Mouse (Mus musculus) erythroid progenitor cell, adult 5-6 weeks (primary cell): ENCODE measurements around the gene Nfkbid. TPM values are rescaled to one million over a fixed set of nuclear protein-coding genes. Genes with fewer than 3 reads are reported as not detected.
"Not testable (repeated sequence)": the region's sequence is repeated elsewhere in the genome, so short reads cannot be mapped to it uniquely, and the experiment has no call there.

ENCODE experiments used
- ATAC-seq: replicated peaks from 2 replicates; pipeline ENCODE4 v1.8.0; 2016; ENCODE audit warnings: moderate number of reproducible peaks, mild to moderate bottlenecking, moderate TSS enrichment, inconsistent platforms; ENCODE audit not compliant: poor library complexity, low FRiP score, severe bottlenecking
- total RNA-seq, 2 experiments: library from RNA; stranded (forward) in 1 of 2; stranded (reverse) in 1 of 2; fragments of 150-400 nt in 1 of 2; fragments of 186-747, 209-891 nt in 1 of 2; gene quantifications; 2 replicates each; pipeline versions ENCODE4 v1.2.3 to v1.2.4; 2015 to 2017; ENCODE audit warnings: low replicate concordance in 2 of 2

The Nfkbid gene
- total RNA-seq, 2 experiments from 2014 or later = 4.1 to 20.1 TPM

DNA sequence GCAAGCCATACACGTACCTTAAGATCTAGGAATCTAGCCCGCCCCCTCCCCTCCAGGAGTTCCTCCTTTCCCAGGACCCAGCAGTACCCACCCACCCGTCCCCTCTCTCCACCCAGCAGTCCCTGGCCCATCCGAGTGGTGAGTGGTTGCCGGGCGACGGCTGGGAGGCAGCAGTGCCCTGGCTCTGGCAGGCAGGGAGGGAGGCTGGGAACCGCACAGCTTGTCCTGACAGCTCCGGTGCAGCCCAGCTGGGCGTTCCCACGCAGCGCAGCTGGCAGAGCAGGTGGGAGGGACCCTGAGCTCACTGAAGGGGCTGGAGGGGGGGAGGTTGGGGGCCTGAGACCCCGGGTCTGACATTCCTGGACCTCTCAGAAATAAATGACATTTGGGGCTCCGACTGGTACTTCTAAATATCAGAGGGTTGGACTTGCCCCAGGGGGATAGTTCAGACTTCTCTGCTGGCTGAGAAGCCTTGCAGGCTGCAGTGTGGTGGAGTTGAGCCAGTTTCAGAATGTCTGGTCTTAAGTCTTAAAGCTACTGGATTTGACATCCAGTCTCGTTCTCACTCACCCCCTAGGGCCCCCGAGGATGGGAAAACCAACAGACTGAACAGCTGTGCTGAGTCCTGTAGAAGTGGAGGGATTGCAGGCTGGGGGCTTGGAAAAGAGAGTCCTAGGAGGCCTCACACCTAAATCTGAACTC, 36.2 kb downstream of the Nfkbid start, which contains the start of the genes Kirrel2 and Nphs1:
Gene Kirrel2, minus strand, starts transcription at position 62 of the 702 bp plus-strand sequence.
Gene Nphs1, plus strand, starts transcription at position 687 of the 702 bp plus-strand sequence.
- ATAC-seq = no peak

DNA sequence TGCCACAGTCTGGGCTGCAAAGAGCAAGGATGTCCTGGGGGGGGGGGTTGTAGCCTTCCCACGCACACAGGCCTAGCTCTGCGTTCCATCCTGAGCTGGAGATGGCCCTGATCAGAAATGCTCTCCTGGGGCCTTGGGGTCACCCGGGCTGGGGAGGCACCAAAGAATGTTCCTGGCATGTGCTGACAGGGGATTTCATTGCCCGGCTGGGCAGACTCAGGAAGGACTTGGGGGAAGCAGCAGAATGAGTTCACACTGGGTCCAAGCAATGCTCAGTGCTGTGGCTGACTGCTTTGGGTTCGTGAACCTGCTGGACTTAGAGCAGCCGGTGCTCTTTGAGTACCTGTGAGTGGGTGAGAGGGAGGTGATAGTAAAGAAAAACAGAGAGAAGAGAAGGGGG, 38.0 kb downstream of the Nfkbid start:
- no peak for ATAC-seq

- ATAC-seq = no peak
Observed at GRCm38 (mm10) chr7:30463568-30463967, 42.0 kb downstream of the Nfkbid start.

- no peak for ATAC-seq
Observed at GRCm38 (mm10) chr7:30463996-30464395, 42.5 kb downstream of the Nfkbid start.

GRCm38 (mm10) chr7:30464816-30465300, 43.3 kb downstream of the Nfkbid start:
- ATAC-seq = no peak

- ATAC-seq = no peak
Observed at GRCm38 (mm10) chr7:30472411-30472810, 50.9 kb downstream of the Nfkbid start.

DNA sequence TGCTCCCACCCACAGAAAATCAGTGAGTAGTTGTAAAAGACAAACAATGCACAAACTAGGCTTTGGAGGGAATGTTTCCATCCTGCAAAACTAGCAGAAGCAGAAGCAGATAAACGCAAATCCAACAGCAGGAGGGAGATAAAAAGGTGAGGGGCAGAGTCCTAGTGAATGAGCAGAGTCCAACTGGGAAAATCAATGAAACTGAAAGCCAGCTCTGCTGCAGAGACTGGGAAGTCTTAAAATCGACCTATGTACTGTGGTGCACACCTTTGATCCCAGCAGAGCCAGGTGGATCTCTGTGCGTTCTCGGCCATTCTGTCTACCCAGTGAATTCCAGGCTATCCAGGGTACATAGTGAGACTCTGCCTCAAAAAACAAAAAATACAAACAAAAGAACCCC, 53.5 kb downstream of the Nfkbid start:
- no peak for ATAC-seq

DNA sequence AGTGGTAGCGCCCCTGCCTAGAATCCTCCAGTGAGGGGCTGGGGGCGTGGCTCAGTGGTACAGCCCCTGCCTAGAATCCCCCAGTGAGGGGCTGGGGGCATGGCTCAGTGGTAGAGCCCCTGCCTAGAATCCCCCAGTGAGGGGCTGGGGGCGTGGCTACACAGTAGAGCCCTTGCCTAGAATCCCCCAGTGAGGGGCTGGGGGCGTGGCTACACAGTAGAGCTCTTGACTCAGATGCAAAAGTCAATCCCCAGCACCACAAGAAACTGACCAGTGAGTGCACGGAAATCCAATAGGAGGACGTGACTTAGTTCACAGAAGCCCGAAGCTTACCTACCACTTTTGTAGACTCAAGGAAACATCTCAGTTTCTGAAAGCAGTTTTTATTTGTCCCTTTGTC, 54.6 kb downstream of the Nfkbid start:
- ATAC-seq = not testable (repeated sequence)

DNA sequence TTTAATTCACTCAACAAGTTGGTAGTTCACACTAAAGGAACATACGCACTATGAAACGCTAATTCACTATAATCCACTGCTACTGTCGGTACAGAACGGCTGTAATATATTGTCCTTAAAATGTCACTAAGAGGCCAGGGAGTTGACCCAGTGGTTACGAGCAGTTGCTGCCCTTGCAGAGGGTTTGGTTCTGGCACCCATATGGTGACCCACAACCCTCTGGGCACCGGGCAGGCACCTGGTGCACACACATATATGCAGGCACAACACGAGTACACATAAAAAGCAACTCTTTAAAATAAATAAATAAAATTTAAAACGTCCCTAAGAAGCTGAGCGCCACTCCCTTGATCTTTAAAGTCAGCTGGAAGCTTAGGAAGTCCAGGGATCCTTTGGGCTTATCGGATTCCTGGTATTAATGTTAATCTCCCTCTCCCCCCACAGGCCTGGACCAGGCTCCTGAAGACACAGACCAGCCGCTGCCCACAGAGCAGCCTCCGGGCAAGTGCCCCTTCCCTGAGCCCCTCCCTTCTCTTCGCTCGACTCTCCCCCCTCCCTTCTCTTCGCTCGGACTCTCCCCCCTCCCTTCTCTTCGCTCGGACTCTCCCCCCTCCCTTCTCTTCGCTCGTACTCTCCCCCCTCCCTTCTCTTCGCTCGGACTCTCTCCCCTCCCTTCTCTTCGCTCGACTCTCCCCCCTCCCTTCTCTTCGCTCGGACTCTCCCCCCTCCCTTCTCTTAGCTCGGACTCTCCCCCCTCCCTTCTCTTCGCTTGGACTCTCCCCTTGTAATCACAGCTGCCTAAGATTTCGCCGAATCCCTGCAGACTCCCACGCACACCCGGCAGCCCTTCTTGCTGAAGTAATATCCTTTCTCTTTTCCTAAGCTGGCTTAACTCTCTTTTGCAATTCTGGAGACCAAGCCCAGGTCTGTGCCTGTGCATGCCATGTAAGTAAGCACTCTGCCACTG, 56.2 kb downstream of the Nfkbid start:
- no peak for ATAC-seq

Other genes with a start within 250 kb of the Nfkbid start
Only the 30 nearest of the 35 such genes appear.
- gene Polr2i, start 189.8 kb upstream of the Nfkbid start, total RNA-seq (2015; ENCODE audit: low replicate concordance) = 18.4 and 35.0 TPM in 2 replicates
- 0.76 and 26.8 TPM in 2 replicates for gene Polr2i, start 189.8 kb upstream of the Nfkbid start, total RNA-seq (2017; ENCODE audit: low replicate concordance)
- gene Tbcb, start 189.5 kb upstream of the Nfkbid start, total RNA-seq (2015; ENCODE audit: low replicate concordance) = 10.9 and 33.9 TPM in 2 replicates
- 15.0 and 29.7 TPM in 2 replicates for gene Tbcb, start 189.5 kb upstream of the Nfkbid start, total RNA-seq (2017; ENCODE audit: low replicate concordance)
- gene Ovol3, start 186.0 kb upstream of the Nfkbid start, total RNA-seq (2015; ENCODE audit: low replicate concordance) = not detected in 2 replicates
- gene Ovol3, start 186.0 kb upstream of the Nfkbid start, total RNA-seq (2017; ENCODE audit: low replicate concordance) = not detected in 2 replicates
- gene Thap8, start 141.6 kb upstream of the Nfkbid start, total RNA-seq (2015; ENCODE audit: low replicate concordance) = not detected in 2 replicates
- not detected in 2 replicates for gene Thap8, start 141.6 kb upstream of the Nfkbid start, total RNA-seq (2017; ENCODE audit: low replicate concordance)
- gene Wdr62, start 141.3 kb upstream of the Nfkbid start, total RNA-seq (2015; ENCODE audit: low replicate concordance) = 42.8 and 71.4 TPM in 2 replicates
- gene Wdr62, start 141.3 kb upstream of the Nfkbid start, total RNA-seq (2017; ENCODE audit: low replicate concordance) = 26.2 and 31.1 TPM in 2 replicates
- not detected in 2 replicates for gene Clip3, start 130.0 kb upstream of the Nfkbid start, total RNA-seq (2015; ENCODE audit: low replicate concordance)
- gene Clip3, start 130.0 kb upstream of the Nfkbid start, total RNA-seq (2017; ENCODE audit: low replicate concordance) = not detected in 2 replicates
- 2.5 and 11.3 TPM in 2 replicates for gene Alkbh6, start 113.0 kb upstream of the Nfkbid start, total RNA-seq (2015; ENCODE audit: low replicate concordance)
- 4.2 TPM in 1 of 2 replicates, not detected in the other for gene Alkbh6, start 113.0 kb upstream of the Nfkbid start, total RNA-seq (2017; ENCODE audit: low replicate concordance)
- gene Syne4, start 106.9 kb upstream of the Nfkbid start, total RNA-seq (2015; ENCODE audit: low replicate concordance) = not detected in 2 replicates
- not detected in 2 replicates for gene Syne4, start 106.9 kb upstream of the Nfkbid start, total RNA-seq (2017; ENCODE audit: low replicate concordance)
- gene E130208F15Rik, start 100.0 kb upstream of the Nfkbid start, total RNA-seq (2015; ENCODE audit: low replicate concordance) = not detected in 2 replicates
- gene E130208F15Rik, start 100.0 kb upstream of the Nfkbid start, total RNA-seq (2017; ENCODE audit: low replicate concordance) = 0.39 TPM in 1 of 2 replicates, not detected in the other
- 2.5 TPM in 1 of 2 replicates, not detected in the other for gene Sdhaf1, start 97.8 kb upstream of the Nfkbid start, total RNA-seq (2015; ENCODE audit: low replicate concordance)
- gene Sdhaf1, start 97.8 kb upstream of the Nfkbid start, total RNA-seq (2017; ENCODE audit: low replicate concordance) = 0.45 and 0.64 TPM in 2 replicates
- not detected in 2 replicates for gene Lrfn3, start 59.0 kb upstream of the Nfkbid start, total RNA-seq (2015; ENCODE audit: low replicate concordance)
- gene Lrfn3, start 59.0 kb upstream of the Nfkbid start, total RNA-seq (2017; ENCODE audit: low replicate concordance) = not detected in 2 replicates
- 243 and 282 TPM in 2 replicates for gene Tyrobp, start 8.0 kb upstream of the Nfkbid start, total RNA-seq (2015; ENCODE audit: low replicate concordance)
- gene Tyrobp, start 8.0 kb upstream of the Nfkbid start, total RNA-seq (2017; ENCODE audit: low replicate concordance) = 60.1 and 77.1 TPM in 2 replicates
- 3.6 and 18.0 TPM in 2 replicates for gene Hcst, start 1.9 kb upstream of the Nfkbid start, total RNA-seq (2015; ENCODE audit: low replicate concordance)
- 4.1 TPM in 1 of 2 replicates, not detected in the other for gene Hcst, start 1.9 kb upstream of the Nfkbid start, total RNA-seq (2017; ENCODE audit: low replicate concordance)
- gene Aplp1, start 23.8 kb downstream of the Nfkbid start, total RNA-seq (2015; ENCODE audit: low replicate concordance) = not detected in 2 replicates
- gene Aplp1, start 23.8 kb downstream of the Nfkbid start, total RNA-seq (2017; ENCODE audit: low replicate concordance) = not detected in 2 replicates
- not detected in 2 replicates for gene Kirrel2, start 36.0 kb downstream of the Nfkbid start, total RNA-seq (2015; ENCODE audit: low replicate concordance)
- not detected in 2 replicates for gene Kirrel2, start 36.0 kb downstream of the Nfkbid start, total RNA-seq (2017; ENCODE audit: low replicate concordance)
- gene Nphs1, start 36.6 kb downstream of the Nfkbid start, total RNA-seq (2015; ENCODE audit: low replicate concordance) = not detected in 2 replicates
- 1.2 TPM in 1 of 2 replicates, not detected in the other for gene Nphs1, start 36.6 kb downstream of the Nfkbid start, total RNA-seq (2017; ENCODE audit: low replicate concordance)
- not detected in 2 replicates for gene Prodh2, start 71.9 kb downstream of the Nfkbid start, total RNA-seq (2015; ENCODE audit: low replicate concordance)
- gene Prodh2, start 71.9 kb downstream of the Nfkbid start, total RNA-seq (2017; ENCODE audit: low replicate concordance) = not detected in 2 replicates
- gene Arhgap33, start 113.3 kb downstream of the Nfkbid start, total RNA-seq (2015; ENCODE audit: low replicate concordance) = 73.5 and 85.9 TPM in 2 replicates
- 43.0 and 77.7 TPM in 2 replicates for gene Arhgap33, start 113.3 kb downstream of the Nfkbid start, total RNA-seq (2017; ENCODE audit: low replicate concordance)
- 62.7 and 79.2 TPM in 2 replicates for gene Hspb6, start 130.4 kb downstream of the Nfkbid start, total RNA-seq (2015; ENCODE audit: low replicate concordance)
- 19.0 and 21.8 TPM in 2 replicates for gene Hspb6, start 130.4 kb downstream of the Nfkbid start, total RNA-seq (2017; ENCODE audit: low replicate concordance)
- 16.8 and 24.5 TPM in 2 replicates for gene Proser3, start 130.6 kb downstream of the Nfkbid start, total RNA-seq (2015; ENCODE audit: low replicate concordance)
- gene Proser3, start 130.6 kb downstream of the Nfkbid start, total RNA-seq (2017; ENCODE audit: low replicate concordance) = 10.9 and 18.1 TPM in 2 replicates
- 31.4 and 56.2 TPM in 2 replicates for gene Lin37, start 138.1 kb downstream of the Nfkbid start, total RNA-seq (2015; ENCODE audit: low replicate concordance)
- 12.5 and 22.3 TPM in 2 replicates for gene Lin37, start 138.1 kb downstream of the Nfkbid start, total RNA-seq (2017; ENCODE audit: low replicate concordance)
- 8.4 and 43.6 TPM in 2 replicates for gene U2af1l4, start 141.6 kb downstream of the Nfkbid start, total RNA-seq (2015; ENCODE audit: low replicate concordance)
- gene U2af1l4, start 141.6 kb downstream of the Nfkbid start, total RNA-seq (2017; ENCODE audit: low replicate concordance) = 40.8 and 59.9 TPM in 2 replicates
- 3.2 and 4.2 TPM in 2 replicates for gene Gm49396, start 141.6 kb downstream of the Nfkbid start, total RNA-seq (2015; ENCODE audit: low replicate concordance)
- gene Gm49396, start 141.6 kb downstream of the Nfkbid start, total RNA-seq (2017; ENCODE audit: low replicate concordance) = 6.8 and 7.2 TPM in 2 replicates
- gene Psenen, start 141.9 kb downstream of the Nfkbid start, total RNA-seq (2015; ENCODE audit: low replicate concordance) = 67.4 and 73.8 TPM in 2 replicates
- 32.9 and 98.7 TPM in 2 replicates for gene Psenen, start 141.9 kb downstream of the Nfkbid start, total RNA-seq (2017; ENCODE audit: low replicate concordance)
- 5.4 and 24.7 TPM in 2 replicates for gene Igflr1, start 143.7 kb downstream of the Nfkbid start, total RNA-seq (2015; ENCODE audit: low replicate concordance)
- 3.3 TPM in 1 of 2 replicates, not detected in the other for gene Igflr1, start 143.7 kb downstream of the Nfkbid start, total RNA-seq (2017; ENCODE audit: low replicate concordance)
- gene Kmt2b, start 167.0 kb downstream of the Nfkbid start, total RNA-seq (2015; ENCODE audit: low replicate concordance) = 155 and 163 TPM in 2 replicates
- gene Kmt2b, start 167.0 kb downstream of the Nfkbid start, total RNA-seq (2017; ENCODE audit: low replicate concordance) = 47.9 and 48.0 TPM in 2 replicates
- not detected in 2 replicates for gene Zbtb32, start 177.2 kb downstream of the Nfkbid start, total RNA-seq (2015; ENCODE audit: low replicate concordance)
- 0.39 TPM in 1 of 2 replicates, not detected in the other for gene Zbtb32, start 177.2 kb downstream of the Nfkbid start, total RNA-seq (2017; ENCODE audit: low replicate concordance)
- gene Upk1a, start 191.1 kb downstream of the Nfkbid start, total RNA-seq (2015; ENCODE audit: low replicate concordance) = not detected in 2 replicates
- 2.7 TPM in 1 of 2 replicates, not detected in the other for gene Upk1a, start 191.1 kb downstream of the Nfkbid start, total RNA-seq (2017; ENCODE audit: low replicate concordance)
- gene Cox6b1, start 204.4 kb downstream of the Nfkbid start, total RNA-seq (2015; ENCODE audit: low replicate concordance) = 152 and 165 TPM in 2 replicates
- gene Cox6b1, start 204.4 kb downstream of the Nfkbid start, total RNA-seq (2017; ENCODE audit: low replicate concordance) = 128 and 263 TPM in 2 replicates
- gene Etv2, start 214.1 kb downstream of the Nfkbid start, total RNA-seq (2015; ENCODE audit: low replicate concordance) = not detected in 2 replicates
- gene Etv2, start 214.1 kb downstream of the Nfkbid start, total RNA-seq (2017; ENCODE audit: low replicate concordance) = not detected in 2 replicates